8 mouse cellular contexts compared by ENCODE assay signal in genomic region chr7:105633801-105634135, GRCm38 (mm10). TPM values are rescaled to one million over a fixed set of nuclear protein-coding genes. Genes with fewer than 3 reads are reported as not detected.
DNase-seq lines count a peak whose midpoint lies in the region; ATAC-seq and TF ChIP-seq lines count a peak whose summit lies in the region.

No protein-coding gene starts in this region.

- ATAC-seq in heart, embryonic 16.5 days (replicated peaks; ENCODE audit: extremely low read depth, insufficient read depth, low FRiP score), result no peak
- ATAC-seq in hindbrain, embryonic 13.5 days (ENCODE audit: low FRiP score), result no peak
- no peak; the same call in 1 of the 2 replicates for ATAC-seq in midbrain, embryonic 11.5 days (ENCODE audit: low FRiP score)

- peaks cover 30% of the 10 kb centered on the region for H3K4me1 ChIP-seq in heart, embryonic 16.5 days (ENCODE audit: control insufficient read depth, insufficient read depth, low read length)
- H3K4me1 ChIP-seq in bone marrow, adult 2 months (ENCODE audit: control insufficient read depth, insufficient read depth, low read length), result no peaks in the 10 kb centered on the region; the same call in 1 of the 2 replicates
- peaks cover 63% of the 10 kb centered on the region for H3K4me1 ChIP-seq in hindbrain, embryonic 13.5 days (replicated peaks)
- peaks cover 28% of the 10 kb centered on the region for H3K4me1 ChIP-seq in midbrain, embryonic 11.5 days (ENCODE audit: control insufficient read depth, insufficient read depth, low read length)

- 7% methylated on average over 10 of the region's 10 CpGs for WGBS in heart, embryonic 16.5 days
- 1% methylated on average over 10 of the region's 10 CpGs for WGBS in bone marrow, adult 2 months
- WGBS in hindbrain, embryonic 13.5 days, result 6% methylated on average over 10 of the region's 10 CpGs
- 7% methylated on average over 10 of the region's 10 CpGs for whole genome bisulfite sequencing in midbrain, embryonic 11.5 days

- TF ChIP-seq CTCF in bone marrow, adult 2 months (IDR thresholded peaks at IDR 0.05; ENCODE audit: control insufficient read depth, insufficient read depth, low read length), result no peak

- peak overlapping the region; percentile 36; the same call in 1 of the 2 replicates for H3K27ac ChIP-seq in heart, embryonic 16.5 days (ENCODE audit: low read length)
- H3K27ac ChIP-seq in bone marrow, adult 2 months (ENCODE audit: control insufficient read depth, insufficient read depth, low read depth, low read length, poor library complexity), result no peak overlapping the region; the same call in 1 of the 2 replicates
- H3K27ac ChIP-seq in hindbrain, embryonic 13.5 days, result peak overlapping the region; percentile 93
- H3K27ac ChIP-seq in midbrain, embryonic 11.5 days (ENCODE audit: low read depth, low read length), result no peak overlapping the region

- no peaks in the 10 kb centered on the region for H3K27me3 ChIP-seq in heart, embryonic 16.5 days (ENCODE audit: control insufficient read depth, insufficient read depth, low read length)
- H3K27me3 ChIP-seq in hindbrain, embryonic 13.5 days, result 0 out of 2 replicates have a peak, but pooled peaks cover 4% of the 10 kb centered on the region
- peaks cover 5% of the 10 kb centered on the region; the same call in 1 of the 2 replicates for H3K27me3 ChIP-seq in midbrain, embryonic 11.5 days (ENCODE audit: control insufficient read depth, insufficient read depth, low read length)

- DNase-seq in heart, adult 9 months (ENCODE audit: low spot score in 2 of 2), result no peak
- no peak for DNase-seq in midbrain, embryonic 11.5 days (ENCODE audit: low spot score, missing footprints)
- DNase-seq in urinary bladder, postnatal 10 days (ENCODE audit: low spot score), result no peak
- no peak for DNase-seq in natural killer cell, adult 2 months (ENCODE audit: low spot score in 2 of 2)
- DNase-seq in adrenal gland, postnatal 4 days (ENCODE audit: low spot score in 2 of 2), result no peak

- H3K4me2 ChIP-seq in heart, embryonic 16.5 days (ENCODE audit: low read depth, low read length), result peak overlapping the region; percentile 93
- H3K4me2 ChIP-seq in hindbrain, embryonic 13.5 days, result peak overlapping the region; percentile 78
- peak overlapping the region; percentile 74 for H3K4me2 ChIP-seq in midbrain, embryonic 11.5 days

- no peaks in the 10 kb centered on the region for H3K9me3 ChIP-seq in heart, embryonic 16.5 days (replicated peaks; ENCODE audit: control insufficient read depth, low read length)
- H3K9me3 ChIP-seq in hindbrain, embryonic 13.5 days, result no peaks in the 10 kb centered on the region
- H3K9me3 ChIP-seq in midbrain, embryonic 11.5 days (ENCODE audit: control insufficient read depth, low read length), result no peaks in the 10 kb centered on the region

- H3K36me3 ChIP-seq in heart, embryonic 16.5 days (ENCODE audit: control insufficient read depth, insufficient read depth), result peaks cover 25% of the 10 kb centered on the region
- H3K36me3 ChIP-seq in hindbrain, embryonic 13.5 days, result peaks cover 26% of the 10 kb centered on the region
- peaks cover 6% of the 10 kb centered on the region for H3K36me3 ChIP-seq in midbrain, embryonic 11.5 days (ENCODE audit: control insufficient read depth, insufficient read depth, low read length)

- peak overlapping the region; percentile 90 for H3K4me3 ChIP-seq in heart, embryonic 16.5 days (ENCODE audit: low read length)
- peak overlapping the region; percentile 73 for H3K4me3 ChIP-seq in bone marrow, adult 2 months (replicated peaks; ENCODE audit: control insufficient read depth, low read depth, low read length)
- H3K4me3 ChIP-seq in hindbrain, embryonic 13.5 days, result peak overlapping the region; percentile 84
- peak overlapping the region; percentile 86 for H3K4me3 ChIP-seq in midbrain, embryonic 11.5 days (ENCODE audit: low read depth, low read length)

- peak overlapping the region; percentile 80 for H3K9ac ChIP-seq in heart, embryonic 16.5 days (ENCODE audit: low read length)
- peak overlapping the region; percentile 93 for H3K9ac ChIP-seq in hindbrain, embryonic 13.5 days
- peak overlapping the region; percentile 85 for H3K9ac ChIP-seq in midbrain, embryonic 11.5 days (ENCODE audit: low read length)

- no peak for TF ChIP-seq POLR2A in bone marrow, adult 2 months (IDR thresholded peaks at IDR 0.05; ENCODE audit: borderline replicate concordance, control insufficient read depth, low read depth, low read length)

RNA-seq across cellular contexts. Expression of gene Trim3, which starts 0.4 kb away (rescaled TPM):
- 32.9 and 35.7 TPM in 2 replicates for polyA plus RNA-seq in heart, embryonic 16.5 days (2015; fragmentation: Nextera tagmentation; extraction: Ambion mirVana)
- polyA plus RNA-seq in bone marrow, adult 2 months (2011; ENCODE audit: insufficient read depth, insufficient read length, low replicate concordance, missing spikeins), result 7.6 and 15.9 TPM in 2 replicates
- 82.1 and 83.2 TPM in 2 replicates for polyA plus RNA-seq in hindbrain, embryonic 13.5 days (2015; fragmentation: Nextera tagmentation; extraction: Ambion mirVana)
- 20.3 and 23.8 TPM in 2 replicates for polyA plus RNA-seq in midbrain, embryonic 11.5 days (2014; fragmentation: Nextera tagmentation; extraction: Ambion mirVana)
- 10 to 100 TPM; 51.4 to 56.7 TPM for total RNA-seq in adrenal gland, postnatal 4 days (2021)

RNA-seq across cellular contexts. Expression of gene Timm10b, which starts 6.1 kb away (rescaled TPM):
- 147 and 158 TPM in 2 replicates for polyA plus RNA-seq in heart, embryonic 16.5 days (2015; fragmentation: Nextera tagmentation; extraction: Ambion mirVana)
- 76.3 and 146 TPM in 2 replicates for polyA plus RNA-seq in bone marrow, adult 2 months (2011; ENCODE audit: insufficient read depth, insufficient read length, low replicate concordance, missing spikeins)
- 157 and 170 TPM in 2 replicates for polyA plus RNA-seq in hindbrain, embryonic 13.5 days (2015; fragmentation: Nextera tagmentation; extraction: Ambion mirVana)
- 118 and 141 TPM in 2 replicates for polyA plus RNA-seq in midbrain, embryonic 11.5 days (2014; fragmentation: Nextera tagmentation; extraction: Ambion mirVana)
- total RNA-seq in adrenal gland, postnatal 4 days (2021), result 100 to 1,000 TPM; 115 to 116 TPM

RNA-seq across cellular contexts. Expression of gene Arfip2, which starts 6.4 kb away (rescaled TPM):
- 46.5 and 46.6 TPM in 2 replicates for polyA plus RNA-seq in heart, embryonic 16.5 days (2015; fragmentation: Nextera tagmentation; extraction: Ambion mirVana)
- polyA plus RNA-seq in bone marrow, adult 2 months (2011; ENCODE audit: insufficient read depth, insufficient read length, low replicate concordance, missing spikeins), result 10.2 and 13.3 TPM in 2 replicates
- 74.3 and 77.7 TPM in 2 replicates for polyA plus RNA-seq in hindbrain, embryonic 13.5 days (2015; fragmentation: Nextera tagmentation; extraction: Ambion mirVana)
- polyA plus RNA-seq in midbrain, embryonic 11.5 days (2014; fragmentation: Nextera tagmentation; extraction: Ambion mirVana), result 70.1 and 72.9 TPM in 2 replicates
- 10 to 100 TPM; 74.7 to 80.7 TPM for total RNA-seq in adrenal gland, postnatal 4 days (2021)

RNA-seq across cellular contexts. Expression of gene Gm45799, which starts 6.6 kb away (rescaled TPM):
- polyA plus RNA-seq in heart, embryonic 16.5 days (2015; fragmentation: Nextera tagmentation; extraction: Ambion mirVana), result 30.8 and 36.5 TPM in 2 replicates
- 1.4 and 6.0 TPM in 2 replicates for polyA plus RNA-seq in bone marrow, adult 2 months (2011; ENCODE audit: insufficient read depth, insufficient read length, low replicate concordance, missing spikeins)
- polyA plus RNA-seq in hindbrain, embryonic 13.5 days (2015; fragmentation: Nextera tagmentation; extraction: Ambion mirVana), result 16.1 and 19.3 TPM in 2 replicates
- polyA plus RNA-seq in midbrain, embryonic 11.5 days (2014; fragmentation: Nextera tagmentation; extraction: Ambion mirVana), result 10.5 and 11.9 TPM in 2 replicates
- 10 to 100 TPM in 1 of 2 experiments, 1 to 10 TPM in 1; 8.5 to 12.2 TPM for total RNA-seq in adrenal gland, postnatal 4 days (2021)

RNA-seq across cellular contexts. Expression of gene Dnhd1, which starts 16.9 kb away (rescaled TPM):
- polyA plus RNA-seq in heart, embryonic 16.5 days (2015; fragmentation: Nextera tagmentation; extraction: Ambion mirVana), result 0.38 and 0.49 TPM in 2 replicates
- polyA plus RNA-seq in bone marrow, adult 2 months (2011; ENCODE audit: insufficient read depth, insufficient read length, low replicate concordance, missing spikeins), result 0.40 and 4.5 TPM in 2 replicates
- 1.1 and 1.4 TPM in 2 replicates for polyA plus RNA-seq in hindbrain, embryonic 13.5 days (2015; fragmentation: Nextera tagmentation; extraction: Ambion mirVana)
- 1.00 and 1.3 TPM in 2 replicates for polyA plus RNA-seq in midbrain, embryonic 11.5 days (2014; fragmentation: Nextera tagmentation; extraction: Ambion mirVana)
- 1 to 10 TPM; 5.9 to 7.1 TPM for total RNA-seq in adrenal gland, postnatal 4 days (2021)

Comparison
In these comparisons a context has a peak if more than half of its experiments do, and no peak if none do; other contexts are left out.
1. H3K27ac ChIP-seq: peak in heart, embryonic 16.5 days (single experiment) and hindbrain, embryonic 13.5 days (single experiment); none in bone marrow, adult 2 months (single experiment) and midbrain, embryonic 11.5 days (single experiment).
2. Peak in every context shown above with its lines, with median percentiles within 50 percentile points of each other: H3K4me2 ChIP-seq, H3K4me3 ChIP-seq and H3K9ac ChIP-seq.